Mouse (Mus musculus): ENCODE results near the gene Ubl5.

DNA sequence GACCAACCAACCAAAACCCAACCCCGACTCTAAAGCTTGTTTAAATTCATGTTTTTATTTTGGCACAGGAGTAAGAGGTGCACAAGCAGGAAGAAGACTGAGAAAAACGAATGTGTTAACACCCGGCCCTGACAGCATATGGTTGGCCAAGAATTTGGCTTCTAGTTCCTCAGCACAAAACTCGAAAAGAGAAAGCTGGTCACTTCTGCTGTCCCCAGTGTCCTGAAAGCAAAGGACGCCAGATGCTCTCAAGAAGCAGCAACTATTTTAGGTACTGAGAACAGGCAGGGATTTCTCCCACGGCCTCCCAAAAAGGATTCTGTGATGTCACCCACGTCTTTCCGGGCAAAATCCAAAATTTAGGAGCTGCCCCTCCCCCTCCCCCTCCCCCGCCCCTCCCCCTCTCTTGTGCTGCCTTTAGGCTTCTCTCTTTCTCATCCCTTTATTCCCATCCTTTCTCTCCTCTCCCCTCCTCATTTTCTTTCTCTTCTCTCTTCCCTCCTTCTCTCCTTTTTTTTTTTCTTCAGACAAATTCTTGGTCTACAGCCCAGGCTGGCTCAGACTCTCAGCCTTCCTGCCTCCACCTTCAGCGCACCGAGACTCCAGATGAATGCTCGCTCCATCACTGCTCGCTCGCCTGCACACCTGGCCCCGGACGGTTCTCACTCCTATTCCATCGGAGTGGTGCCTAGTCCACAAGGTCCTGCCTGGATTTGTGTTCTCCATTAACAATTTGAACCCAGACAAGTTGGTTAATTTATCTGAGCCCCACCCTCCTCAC lies 42.6 kb downstream of the Ubl5 start:
- TF ChIP-seq POLR2A (IDR thresholded peaks at IDR 0.05; ENCODE audit: insufficient read length, low read depth) = no peak
- no peak for TF ChIP-seq TCF12 (IDR thresholded peaks at IDR 0.05; ENCODE audit: insufficient read depth, poor library complexity, severe bottlenecking)
- no peak for TF ChIP-seq MAX (IDR thresholded peaks at IDR 0.05; ENCODE audit: low read depth)
- TF ChIP-seq MYOD1 (IDR thresholded peaks at IDR 0.05; ENCODE audit: control insufficient read depth in 1 of 3, insufficient read length in 2 of 3, low read depth in 2 of 3) = no peak
- TF ChIP-seq POLR2AphosphoS2 (IDR thresholded peaks at IDR 0.05; ENCODE audit: insufficient read length, low read depth) = no peak
- no peak for TF ChIP-seq USF1 (IDR thresholded peaks at IDR 0.05; ENCODE audit: low read depth)
- TF ChIP-seq CEBPB (IDR thresholded peaks at IDR 0.05; ENCODE audit: insufficient read depth, poor library complexity, severe bottlenecking) = no peak
